8 mouse cellular contexts compared by ENCODE assay signal in genomic region chr2:79372486-79373200, GRCm38 (mm10).
DNase-seq lines count a peak whose midpoint lies in the region; ATAC-seq and TF ChIP-seq lines count a peak whose summit lies in the region.

No protein-coding gene starts in this region.

- no peak overlapping the region for H3K4me2 ChIP-seq in hindbrain, embryonic 12.5 days (replicated peaks)
- no peak overlapping the region for H3K4me2 ChIP-seq in lung, postnatal 0 days (replicated peaks; ENCODE audit: low read depth, low read length)

- intact Hi-C loops in left cerebral cortex, postnatal 4 days (cut with DNase I) = no loop called here
- intact Hi-C loops in left cerebral cortex, postnatal 36 days (cut with DNase I) = loop anchor here (10.0 kb wide), 2 partner anchors 122 to 402 kb away; no protein-coding TSS in a partner anchor
- intact Hi-C loops in gastrocnemius, postnatal 14 days (cut with DNase I; ENCODE audit: low total_unique reads) = loop anchor here (10.0 kb wide), 1 partner anchor 402 kb away; no protein-coding TSS in a partner anchor

- 0 out of 2 replicates have a peak, but pooled peaks have one; percentile 46 for ATAC-seq in hindbrain, embryonic 12.5 days (ENCODE audit: low FRiP score)
- no peak for ATAC-seq in lung, postnatal 0 days

- H3K27me3 ChIP-seq in MEL (ENCODE audit: control insufficient read depth in 1 of 2, insufficient read depth in 2 of 2, low read length in 2 of 2) = peaks cover 0 to 6% of the 10 kb centered on the region in 2 experiments; a peak in 3 of 4 replicates
- H3K27me3 ChIP-seq in hindbrain, embryonic 12.5 days = no peaks in the 10 kb centered on the region
- no peaks in the 10 kb centered on the region for H3K27me3 ChIP-seq in lung, postnatal 0 days (replicated peaks; ENCODE audit: insufficient read depth, low read length)

- TF ChIP-seq RAD21 in MEL (IDR thresholded peaks at IDR 0.05; ENCODE audit: low read depth, low read length) = peak; percentile 74

- no peaks in the 10 kb centered on the region for H3K9me3 ChIP-seq in MEL (replicated peaks; ENCODE audit: insufficient read depth, low read length)
- no peaks in the 10 kb centered on the region for H3K9me3 ChIP-seq in hindbrain, embryonic 12.5 days (replicated peaks)
- H3K9me3 ChIP-seq in lung, postnatal 0 days (ENCODE audit: low read length) = no peaks in the 10 kb centered on the region

- 0 out of 2 replicates have a peak, but pooled peaks cover 1% of the 10 kb centered on the region for H3K79me2 ChIP-seq in MEL (ENCODE audit: control insufficient read depth, insufficient read depth, low read length, poor library complexity)

- peaks cover 3 to 4% of the 10 kb centered on the region in 2 experiments; a peak in 3 of 4 replicates for H3K4me1 ChIP-seq in MEL (ENCODE audit: control insufficient read depth in 1 of 2, insufficient read depth in 2 of 2, low read length in 2 of 2)
- peaks cover 9% of the 10 kb centered on the region for H3K4me1 ChIP-seq in hindbrain, embryonic 12.5 days
- H3K4me1 ChIP-seq in lung, postnatal 0 days (ENCODE audit: insufficient read depth, low read depth, low read length) = no peaks in the 10 kb centered on the region

- H3K4me3 ChIP-seq in MEL (ENCODE audit: control insufficient read depth in 1 of 2, insufficient read depth in 1 of 2, low read depth in 2 of 2, low read length in 2 of 2) = peak overlapping the region; percentile 41 to 69
- no peak overlapping the region for H3K4me3 ChIP-seq in hindbrain, embryonic 12.5 days
- no peak overlapping the region for H3K4me3 ChIP-seq in lung, postnatal 0 days (ENCODE audit: low read depth, low read length)

- WGBS in hindbrain, embryonic 12.5 days = 41% methylated on average over 6 of the region's 6 CpGs
- WGBS in lung, postnatal 0 days = 51% methylated on average over 6 of the region's 6 CpGs

- no peak for TF ChIP-seq POLR2A in MEL (IDR thresholded peaks at IDR 0.05; ENCODE audit: control insufficient read depth in 1 of 2, insufficient read depth in 1 of 2, low read depth in 1 of 2, low read length in 2 of 2, poor library complexity in 1 of 2)

- H3K27ac ChIP-seq in MEL (ENCODE audit: control insufficient read depth, low read depth, low read length) = no peak overlapping the region
- H3K27ac ChIP-seq in hindbrain, embryonic 12.5 days = no peak overlapping the region
- no peak overlapping the region for H3K27ac ChIP-seq in lung, postnatal 0 days (ENCODE audit: low read length)

- H3K36me3 ChIP-seq in MEL (ENCODE audit: control insufficient read depth in 1 of 2, insufficient read depth in 2 of 2, low read length in 2 of 2) = peaks cover 0 to 5% of the 10 kb centered on the region in 2 experiments; a peak in 2 of 4 replicates
- no peaks in the 10 kb centered on the region for H3K36me3 ChIP-seq in hindbrain, embryonic 12.5 days
- H3K36me3 ChIP-seq in lung, postnatal 0 days (ENCODE audit: insufficient read depth, low read length) = no peaks in the 10 kb centered on the region

- TF ChIP-seq CTCF in MEL (IDR thresholded peaks at IDR 0.05 in 2 of 3, conservative IDR thresholded peaks at IDR 0.05 in 1 of 3; ENCODE audit: control insufficient read depth in 1 of 3, insufficient read depth in 1 of 3, low read depth in 2 of 3, low read length in 3 of 3, poor library complexity in 1 of 3, severe bottlenecking in 1 of 3) = peak; percentile 52 to 79 (median 74); a peak in 5 of 6 replicates
- peak; percentile 58 for TF ChIP-seq CTCF in lung, postnatal 0 days (IDR thresholded peaks at IDR 0.05)

- H3K9ac ChIP-seq in MEL (ENCODE audit: control insufficient read depth, low read depth, low read length, poor library complexity, severe bottlenecking) = peak overlapping the region; percentile 67
- no peak overlapping the region for H3K9ac ChIP-seq in hindbrain, embryonic 12.5 days
- no peak overlapping the region for H3K9ac ChIP-seq in lung, postnatal 0 days (replicated peaks; ENCODE audit: low read depth)

- no peak for TF ChIP-seq EP300 in MEL (IDR thresholded peaks at IDR 0.05; ENCODE audit: low read depth in 1 of 2, low read length in 2 of 2)
- no peak for TF ChIP-seq EP300 in lung, postnatal 0 days (IDR thresholded peaks at IDR 0.05)

- DNase-seq in left cerebral cortex, postnatal 4 days = peak; percentile 60
- DNase-seq in left cerebral cortex, postnatal 36 days (ENCODE audit: low spot score in 2 of 2) = no peak
- peak; percentile 82 for DNase-seq in MEL (ENCODE audit: low read depth, low spot score)
- DNase-seq in cerebellum, adult 9-10 months = peak; percentile 90
- DNase-seq in lung, postnatal 0 days (ENCODE audit: low spot score) = peak; percentile 13
- DNase-seq in ovary, adult 18-20 months (ENCODE audit: low spot score) = no peak
- no peak for DNase-seq in gastrocnemius, postnatal 14 days

TF ChIP-seq in MEL, 35 proteins besides CTCF, POLR2A, EP300 and RAD21:
- peak; percentile 62 for TF ChIP-seq ZC3H11A (IDR thresholded peaks at IDR 0.05; ENCODE audit: low read depth, low read length)
- TF ChIP-seq TCF12 (IDR thresholded peaks at IDR 0.05; ENCODE audit: low read depth, low read length) = 0 out of 2 replicates have a peak, but pooled peaks have one; percentile 30
- no peak for TF ChIP-seq E2F4 (IDR thresholded peaks at IDR 0.05; ENCODE audit: borderline replicate concordance, low read depth, low read length)
- TF ChIP-seq SMC3 (IDR thresholded peaks at IDR 0.05; ENCODE audit: low read depth, low read length) = peak; percentile 72
- TF ChIP-seq NRF1 (IDR thresholded peaks at IDR 0.05; ENCODE audit: insufficient read depth, low read depth, low read length, poor library complexity, severe bottlenecking) = no peak
- TF ChIP-seq SIN3A (IDR thresholded peaks at IDR 0.05; ENCODE audit: low read length) = peak; percentile 19
- no peak for TF ChIP-seq TBP (IDR thresholded peaks at IDR 0.05; ENCODE audit: low read depth, low read length)
- no peak for TF ChIP-seq POLR2AphosphoS5 (IDR thresholded peaks at IDR 0.05; ENCODE audit: borderline replicate concordance, low read depth, low read length)
- TF ChIP-seq MXI1 (IDR thresholded peaks at IDR 0.05; ENCODE audit: low read depth, low read length) = no peak
- no peak for TF ChIP-seq ETS1 (IDR thresholded peaks at IDR 0.05; ENCODE audit: low read depth, low read length)
TF ChIP-seq in MEL: peak in this region for 4.

Comparison
In these comparisons a context has a peak if more than half of its experiments do, and no peak if none do; other contexts are left out.
1. DNase-seq: peak in left cerebral cortex, postnatal 4 days (single experiment), MEL (single experiment), cerebellum, adult 9-10 months (single experiment) and lung, postnatal 0 days (single experiment); none in left cerebral cortex, postnatal 36 days (0 of 2), ovary, adult 18-20 months (single experiment) and gastrocnemius, postnatal 14 days (single experiment).
2. H3K4me3 ChIP-seq: peak in MEL (2 of 2); none in hindbrain, embryonic 12.5 days (single experiment) and lung, postnatal 0 days (single experiment).